Mouse (Mus musculus) G1E (cell line): ENCODE data around the gene Ankfn1. TPM values are rescaled to one million over a fixed set of nuclear protein-coding genes. Genes with fewer than 3 reads are reported as not detected.

ENCODE experiments used
- ATAC-seq: 2 replicates; pipeline ENCODE4 v1.8.0; 2016; ENCODE audit warnings: mild to moderate bottlenecking; ENCODE audit not compliant: insufficient number of reproducible peaks, poor library complexity, low FRiP score, severe bottlenecking; ENCODE audit errors: extremely low read depth
- DNase-seq: peaks from one replicate; pipeline ENCODE4 v3.0.0; 2012; ENCODE audit warnings: low spot score
- H3K27me3 ChIP-seq: 2 replicates; pipeline ENCODE4 v1.6.1; 2012; ENCODE audit warnings: mild to moderate bottlenecking, low read length, inconsistent platforms; ENCODE audit not compliant: insufficient read depth
- H3K36me3 ChIP-seq: replicated peaks from 2 replicates; pipeline ENCODE3; 2012; ENCODE audit warnings: mild to moderate bottlenecking, inconsistent platforms
- H3K4me1 ChIP-seq: 2 replicates; pipeline ENCODE4 v1.6.1; 2012; ENCODE audit warnings: low read depth, low read length, inconsistent platforms, mixed read lengths; ENCODE audit not compliant: insufficient read depth
- H3K4me3 ChIP-seq: 2 replicates; pipeline ENCODE4 v1.5.1; 2012; ENCODE audit warnings: low read depth, mild to moderate bottlenecking, inconsistent platforms, low read length, moderate library complexity, mixed read lengths
- H3K9me3 ChIP-seq: replicated peaks from 2 replicates; pipeline ENCODE4 v1.6.1; 2012; ENCODE audit warnings: inconsistent platforms
- CTCF ChIP-seq: IDR thresholded peaks from 2 replicates; pipeline ENCODE4 v1.5.1; 2012; ENCODE audit warnings: low read depth, low read length, inconsistent platforms, mixed read lengths
- GATA1 ChIP-seq: IDR thresholded peaks from 2 replicates; pipeline ENCODE4 v1.6.1; 2012; ENCODE audit warnings: borderline replicate concordance, low read length, inconsistent platforms, mixed read lengths
- GATA2 ChIP-seq: IDR thresholded peaks from 2 replicates; pipeline ENCODE4 v1.6.1; 2012; ENCODE audit warnings: low read depth, low read length, inconsistent platforms, borderline replicate concordance
- POLR2AphosphoS5 ChIP-seq: IDR thresholded peaks from 2 replicates; pipeline ENCODE4 v1.6.1; 2012; ENCODE audit warnings: low read depth, low read length, inconsistent platforms; ENCODE audit not compliant: insufficient replicate concordance
- TAL1 ChIP-seq: conservative IDR thresholded peaks from 2 replicates; pipeline ENCODE4 v1.6.1; 2012; ENCODE audit warnings: low read depth, low read length, inconsistent platforms, mixed read lengths
- polyA plus RNA-seq: library from polyadenylated mRNA; stranded (reverse); fragments of >175 nt; gene quantifications from 2 replicates; pipeline ENCODE4 v1.2.3, GENCODE M21; 2012
- total RNA-seq, 2 experiments: library from RNA; stranded (forward) in 1 of 2; stranded (reverse) in 1 of 2; fragments of 200-1000 nt in 1 of 2; fragments of >200 nt in 1 of 2; fragmentation: Nextera tagmentation in 1 of 2; gene quantifications; 2 replicates each; pipeline ENCODE4 v1.2.3; 2014 to 2017

Ankfn1 gene
- total and polyA plus RNA-seq, 3 experiments = 0.27 TPM; not detected in 2

DNA sequence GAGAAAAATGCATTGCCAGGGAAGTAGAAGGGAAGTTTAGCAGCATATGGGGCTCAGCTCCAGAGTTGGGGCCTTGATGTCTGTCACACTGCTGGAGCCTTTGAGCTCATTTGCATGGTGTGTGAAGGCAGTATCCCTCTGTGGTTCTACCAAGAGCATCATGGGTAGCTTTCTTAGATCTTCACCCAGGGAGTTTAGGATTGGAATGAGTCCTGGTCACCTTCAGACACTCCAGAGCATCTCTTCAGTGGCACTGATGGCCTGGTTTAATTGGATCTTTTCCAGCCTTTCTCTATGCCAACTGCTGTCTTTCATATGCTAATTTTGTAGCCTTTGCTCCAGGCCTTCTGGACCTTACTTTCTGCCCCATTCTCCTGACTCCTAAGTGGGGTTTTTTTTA is 157.5 kb downstream of the Ankfn1 start:
- ATAC-seq (no peak), DNase-seq (no peak)
- Histone ChIP-seq H3K27me3 (no peaks in the 10 kb centered on the region), H3K4me3 (no peak overlapping the region), H3K4me1 (no peaks in the 10 kb centered on the region), H3K36me3 (no peaks in the 10 kb centered on the region), H3K9me3 (peaks cover 27% of the 10 kb centered on the region)
- no peak for TF ChIP-seq GATA2
- TF ChIP-seq POLR2AphosphoS5 = no peak

DNA sequence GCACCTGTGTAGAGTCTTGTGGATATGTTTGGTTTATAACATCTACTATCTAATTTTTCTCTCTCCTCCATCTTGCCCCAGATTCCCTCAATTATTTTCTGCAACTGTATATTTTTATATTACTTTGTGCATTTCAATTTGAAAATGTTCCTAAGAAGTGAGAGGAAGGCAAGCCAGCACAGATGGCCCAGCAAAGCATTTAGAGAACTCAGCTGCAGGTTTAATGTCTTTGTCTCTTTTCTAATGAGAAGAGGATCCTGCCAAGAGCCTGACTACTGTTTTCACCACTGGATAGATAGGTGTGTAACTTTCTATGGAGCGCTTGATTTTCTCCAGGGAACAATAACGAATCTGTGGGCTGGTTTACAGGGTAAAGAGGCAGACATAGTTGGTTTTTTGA is 161.6 kb downstream of the Ankfn1 start:
- TF ChIP-seq GATA1 (no peak), TAL1 (no peak), GATA2 (no peak), POLR2AphosphoS5 (no peak), CTCF (no peak)
- ATAC-seq (no peak), DNase-seq (no peak)
- no peaks in the 10 kb centered on the region for H3K36me3 ChIP-seq
- H3K4me3 ChIP-seq = no peak overlapping the region
- peaks cover 30% of the 10 kb centered on the region for H3K9me3 ChIP-seq
- H3K27me3 ChIP-seq = no peaks in the 10 kb centered on the region
- no peaks in the 10 kb centered on the region for H3K4me1 ChIP-seq

DNA sequence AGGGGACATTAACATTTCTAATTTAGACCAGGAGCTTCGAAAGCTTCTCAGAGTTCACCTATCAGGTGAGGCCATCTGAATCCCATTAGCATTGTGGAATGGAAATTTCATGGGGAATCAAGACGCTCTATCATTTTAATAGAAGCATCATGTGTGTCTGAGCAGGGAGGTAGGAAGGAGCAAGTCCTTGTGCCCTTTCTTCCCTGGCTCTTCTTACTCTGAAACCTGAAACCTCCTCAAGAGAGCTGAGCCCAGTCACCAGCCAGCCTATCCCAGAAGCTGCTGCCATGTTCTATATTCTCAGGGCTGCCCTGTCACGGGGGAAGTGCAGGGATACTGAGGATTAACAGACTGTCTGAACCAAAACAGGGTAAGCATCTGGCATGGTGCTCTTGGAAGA is 165.9 kb downstream of the Ankfn1 start:
- peaks cover 33% of the 10 kb centered on the region for H3K9me3 ChIP-seq
- no peak overlapping the region for H3K4me3 ChIP-seq
- no peak for ATAC-seq
- no peaks in the 10 kb centered on the region for H3K27me3 ChIP-seq
- DNase-seq = no peak
- H3K4me1 ChIP-seq = no peaks in the 10 kb centered on the region
- no peaks in the 10 kb centered on the region for H3K36me3 ChIP-seq
- TF ChIP-seq POLR2AphosphoS5 = no peak
- TF ChIP-seq CTCF = no peak
- no peak for TF ChIP-seq GATA1
- no peak for TF ChIP-seq TAL1
- TF ChIP-seq GATA2 = no peak

- H3K4me1 ChIP-seq = no peaks in the 10 kb centered on the region
- no peak for ATAC-seq
- H3K27me3 ChIP-seq = no peaks in the 10 kb centered on the region
- H3K4me3 ChIP-seq = no peak overlapping the region
- DNase-seq = no peak
- peaks cover 27% of the 10 kb centered on the region for H3K9me3 ChIP-seq
- H3K36me3 ChIP-seq = no peaks in the 10 kb centered on the region
- no peak for TF ChIP-seq GATA1
- no peak for TF ChIP-seq TAL1
Measured at GRCm38 (mm10) chr11:89608071-89608470, 169.4 kb downstream of the Ankfn1 start.

DNA sequence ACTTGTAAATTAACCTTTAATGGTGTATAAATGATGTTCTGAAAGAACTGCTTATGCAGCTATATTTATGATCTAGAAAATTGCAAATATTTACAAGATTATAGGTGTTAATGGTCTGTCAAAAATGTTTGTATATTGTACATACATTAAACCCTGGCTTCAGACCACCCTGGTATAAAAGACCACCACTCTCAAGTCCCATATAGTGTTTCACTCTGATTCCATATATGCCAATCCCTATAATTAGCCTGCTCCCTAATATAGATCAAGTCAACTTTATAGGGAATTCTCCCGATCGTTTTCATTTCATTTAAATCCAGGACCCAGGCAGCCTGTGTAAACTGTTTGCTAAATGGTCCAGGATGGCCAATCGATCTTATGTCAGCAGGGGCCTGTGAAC is 170.2 kb downstream of the Ankfn1 start:
- ATAC-seq (no peak), DNase-seq (no peak)
- Histone ChIP-seq H3K36me3 (no peaks in the 10 kb centered on the region), H3K4me1 (no peaks in the 10 kb centered on the region), H3K4me3 (no peak overlapping the region), H3K9me3 (peaks cover 29% of the 10 kb centered on the region), H3K27me3 (no peaks in the 10 kb centered on the region)
- TF ChIP-seq GATA2 (no peak), TAL1 (no peak)

GRCm38 (mm10) chr11:89606346-89606745 is 171.1 kb downstream of the Ankfn1 start:
- no peak for ATAC-seq
- H3K4me3 ChIP-seq = no peak overlapping the region
- DNase-seq = no peak
- TF ChIP-seq CTCF = no peak
- TF ChIP-seq TAL1 = no peak
- no peak for TF ChIP-seq POLR2AphosphoS5
- no peak for TF ChIP-seq GATA1
- TF ChIP-seq GATA2 = no peak
- H3K9me3 ChIP-seq = peaks cover 25% of the 10 kb centered on the region
- no peaks in the 10 kb centered on the region for H3K4me1 ChIP-seq
- no peaks in the 10 kb centered on the region for H3K36me3 ChIP-seq
- no peaks in the 10 kb centered on the region for H3K27me3 ChIP-seq

DNA sequence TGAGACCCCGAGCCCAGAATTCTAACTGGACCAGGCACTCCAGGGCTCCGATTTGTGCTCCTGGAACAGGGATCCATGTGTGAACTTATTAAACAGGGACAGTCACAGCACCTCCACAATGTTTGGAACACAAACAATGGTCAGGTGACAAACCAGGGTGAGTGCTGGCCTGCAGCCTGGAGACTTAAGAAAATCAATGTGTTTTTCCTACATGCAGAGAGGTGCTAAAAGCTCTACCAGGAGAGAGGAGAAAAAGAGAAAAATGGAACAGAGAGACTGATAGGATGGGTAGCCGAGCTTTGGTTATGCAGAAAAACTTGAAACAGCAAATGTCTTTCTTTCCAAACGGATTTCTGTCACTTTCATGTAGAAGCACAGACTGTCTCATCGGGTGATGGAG is 174.5 kb downstream of the Ankfn1 start:
- DNase-seq = no peak
- no peak overlapping the region for H3K4me3 ChIP-seq
- no peak for ATAC-seq
- no peaks in the 10 kb centered on the region for H3K4me1 ChIP-seq
- H3K27me3 ChIP-seq = no peaks in the 10 kb centered on the region
- H3K9me3 ChIP-seq = peaks cover 33% of the 10 kb centered on the region
- TF ChIP-seq CTCF (no peak), GATA1 (no peak), GATA2 (no peak), TAL1 (no peak), POLR2AphosphoS5 (no peak)
- no peaks in the 10 kb centered on the region for H3K36me3 ChIP-seq
